Mouse (Mus musculus) forebrain, embryonic 16.5 days (tissue): ENCODE results near the gene Manf. TPM values are rescaled to one million over a fixed set of nuclear protein-coding genes. Genes with fewer than 3 reads are reported as not detected.
A peak's percentile ranks its signal among the peaks of the same experiment; 100 is the strongest.

ENCODE experiments used
- ATAC-seq: fragments of 200-750 bp; cut with Nextera tagmentation; 2 replicates; pipeline ENCODE4 v1.8.0; 2017; ENCODE audit warnings: mild to moderate bottlenecking, moderate library complexity
- H3K27ac ChIP-seq: fragments of 300-500 bp; sonication (generic); 2 replicates; pipeline ENCODE4 v1.5.1; 2014; ENCODE audit warnings: low read length, control low read depth
- H3K27me3 ChIP-seq: fragments of 300-500 bp; sonication (generic); replicated peaks from 2 replicates; pipeline ENCODE4 v1.6.1; 2014; ENCODE audit warnings: low read length; ENCODE audit not compliant: control insufficient read depth, insufficient read depth
- H3K36me3 ChIP-seq: fragments of 300-500 bp; sonication (generic); 2 replicates; pipeline ENCODE4 v1.6.1; 2014; ENCODE audit not compliant: control insufficient read depth, insufficient read depth
- H3K4me1 ChIP-seq: fragments of 300-500 bp; sonication (generic); replicated peaks from 2 replicates; pipeline ENCODE4 v1.6.1; 2014; ENCODE audit warnings: low read length; ENCODE audit not compliant: control insufficient read depth, insufficient read depth
- H3K4me2 ChIP-seq: fragments of 300-500 bp; sonication (generic); 2 replicates; pipeline ENCODE4 v1.6.1; 2014; ENCODE audit warnings: mild to moderate bottlenecking, low read length, control low read depth
- H3K4me3 ChIP-seq: fragments of 300-500 bp; sonication (generic); replicated peaks from 2 replicates; pipeline ENCODE4 v1.5.1; 2014; ENCODE audit warnings: mild to moderate bottlenecking, low read length, control low read depth
- H3K9ac ChIP-seq: fragments of 300-500 bp; sonication (generic); replicated peaks from 2 replicates; pipeline ENCODE4 v1.6.1; 2014; ENCODE audit warnings: low read depth, low read length, control low read depth
- H3K9me3 ChIP-seq: fragments of 300-500 bp; sonication (generic); 2 replicates; pipeline ENCODE4 v1.6.1; 2016; ENCODE audit warnings: low read length; ENCODE audit not compliant: control insufficient read depth
- WGBS: fragments of 180-500 bp; shearing (Covaris S2); extraction: QIAGEN DNeasy Blood & Tissue Kit; methylation state at CpG from one replicate; pipeline ENCODE4 v1.1.7; 2014; 5-methylcytosine and 5-hydroxymethylcytosine counted together
- polyA plus RNA-seq: library from polyadenylated mRNA; unstranded; fragments of >200 nt; fragmentation: Nextera tagmentation; extraction: Ambion mirVana; gene quantifications from 2 replicates; pipeline ENCODE4 v1.2.1, GENCODE M21; 2015

Gene Manf
- polyA plus RNA-seq, 1 experiment from 2014 or later: 201 TPM

DNA sequence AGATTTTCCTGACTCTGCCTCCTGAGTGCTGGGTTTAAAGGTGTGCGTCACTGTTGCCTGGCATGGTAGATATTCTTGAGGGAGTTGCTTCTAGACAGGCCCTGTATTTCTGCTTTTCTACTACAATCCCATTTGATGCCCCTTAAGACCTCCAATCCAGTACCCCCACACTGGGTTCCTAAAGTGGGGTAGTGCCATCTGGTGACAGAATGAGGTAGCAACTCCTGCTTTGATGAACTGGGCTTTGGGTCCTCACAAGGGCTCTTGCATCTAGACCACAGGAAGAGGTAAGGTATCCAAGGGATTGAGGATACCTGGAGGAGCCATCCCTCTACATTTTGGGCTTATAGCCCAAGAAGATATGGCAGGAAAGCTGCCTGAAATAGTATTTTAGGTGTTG, 72.6 kb downstream of the Manf start:
- Histone ChIP-seq H3K9ac (no peak overlapping the region), H3K27ac (no peak overlapping the region), H3K27me3 (no peaks in the 10 kb centered on the region), H3K4me3 (no peak overlapping the region), H3K4me1 (peaks cover 6% of the 10 kb centered on the region), H3K9me3 (no peaks in the 10 kb centered on the region), H3K36me3 (no peaks in the 10 kb centered on the region), H3K4me2 (no peak overlapping the region)
- ATAC-seq: no peak
- 94% methylated on average over 1 of the region's 1 CpGs for WGBS

DNA sequence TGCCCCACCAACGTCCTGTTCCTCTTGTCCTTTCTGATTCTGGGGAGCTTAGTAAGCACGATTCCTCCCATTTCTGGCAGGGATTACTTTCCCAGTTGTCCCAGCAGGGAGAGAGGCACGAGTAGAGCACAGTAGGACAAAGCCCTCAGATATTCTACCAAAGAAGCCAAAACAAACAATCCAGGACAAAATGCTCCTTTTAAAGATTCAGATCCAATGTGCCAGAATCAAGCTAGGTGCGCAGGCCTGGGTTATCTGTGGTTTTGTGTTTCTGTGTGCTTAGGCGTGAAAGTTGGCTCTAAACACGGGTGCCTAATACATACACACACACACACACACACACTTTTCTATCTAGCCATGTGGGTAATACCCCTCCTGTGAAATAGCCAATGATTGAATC, 73.6 kb downstream of the Manf start:
- Histone ChIP-seq H3K4me3 (no peak overlapping the region), H3K27ac (no peak overlapping the region), H3K4me2 (no peak overlapping the region), H3K27me3 (no peaks in the 10 kb centered on the region), H3K9ac (no peak overlapping the region), H3K4me1 (peaks cover 6% of the 10 kb centered on the region), H3K9me3 (no peaks in the 10 kb centered on the region), H3K36me3 (no peaks in the 10 kb centered on the region)
- no peak for ATAC-seq
- WGBS: 74% methylated on average over 6 of the region's 6 CpGs

- H3K4me1 ChIP-seq: no peaks in the 10 kb centered on the region
- no peaks in the 10 kb centered on the region for H3K36me3 ChIP-seq
- H3K4me3 ChIP-seq: no peak overlapping the region
- H3K4me2 ChIP-seq: no peak overlapping the region
- no peaks in the 10 kb centered on the region for H3K27me3 ChIP-seq
- H3K9ac ChIP-seq: no peak overlapping the region
- H3K27ac ChIP-seq: no peak overlapping the region
- 81% methylated on average over 4 of the region's 4 CpGs for WGBS
- ATAC-seq: no peak
- H3K9me3 ChIP-seq: no peaks in the 10 kb centered on the region; the same call in 1 of the 2 replicates
Measured at GRCm38 (mm10) chr9:106806503-106806902, 85.3 kb downstream of the Manf start.

DNA sequence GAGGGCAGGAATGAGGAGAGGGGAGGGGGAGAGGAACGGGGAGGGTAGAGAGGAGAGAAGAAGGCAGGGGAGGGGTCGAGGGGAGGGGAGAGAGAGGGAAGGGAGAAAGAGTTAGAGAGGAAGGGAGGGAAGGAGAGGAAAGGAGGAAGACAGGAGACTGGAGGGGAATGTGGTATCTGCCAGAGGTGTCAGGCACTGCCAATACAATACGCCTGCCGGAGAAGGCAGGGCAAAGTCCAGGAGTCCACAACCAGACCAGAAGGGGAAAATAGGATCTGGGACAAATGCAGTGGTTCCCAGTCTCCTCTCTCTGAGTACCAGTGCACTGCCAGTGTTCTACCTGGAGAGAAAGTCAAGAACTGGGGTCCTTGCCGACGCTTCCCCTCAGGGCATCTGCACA, 100.9 kb downstream of the Manf start:
- H3K27ac ChIP-seq: no peak overlapping the region
- H3K4me2 ChIP-seq: no peak overlapping the region
- 73% methylated on average over 6 of the region's 6 CpGs for WGBS
- no peaks in the 10 kb centered on the region for H3K9me3 ChIP-seq
- H3K4me1 ChIP-seq: peaks cover 14% of the 10 kb centered on the region
- no peaks in the 10 kb centered on the region for H3K27me3 ChIP-seq
- H3K4me3 ChIP-seq: no peak overlapping the region
- ATAC-seq: no peak
- no peak overlapping the region for H3K9ac ChIP-seq
- H3K36me3 ChIP-seq: no peaks in the 10 kb centered on the region

DNA sequence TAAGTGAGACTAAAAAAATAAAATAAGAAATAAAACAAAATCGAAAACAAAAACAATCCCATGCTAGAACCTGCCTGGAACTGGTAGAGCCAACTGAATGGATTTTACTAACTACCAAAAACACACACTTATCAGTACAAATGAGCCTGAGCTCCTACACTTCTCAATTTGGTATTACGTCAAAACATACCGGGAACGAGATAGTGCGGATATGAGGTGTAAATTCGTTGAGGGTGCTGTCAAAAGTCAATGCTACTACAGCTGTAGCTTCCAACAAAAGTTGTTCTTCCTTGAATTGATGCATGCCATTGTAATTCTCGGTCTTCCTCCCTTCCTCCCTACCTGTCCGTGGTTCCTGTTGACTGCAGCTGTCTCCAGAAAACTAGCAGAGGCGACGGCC, 102.4 kb downstream of the Manf start:
- H3K9ac ChIP-seq: peak overlapping the region; percentile 100
- no peaks in the 10 kb centered on the region for H3K9me3 ChIP-seq
- H3K27ac ChIP-seq: no peak overlapping the region
- H3K36me3 ChIP-seq: no peaks in the 10 kb centered on the region
- H3K4me2 ChIP-seq: peak overlapping the region; percentile 92
- WGBS: 20% methylated on average over 10 of the region's 10 CpGs
- peaks cover 14% of the 10 kb centered on the region for H3K4me1 ChIP-seq
- ATAC-seq: peak; percentile 24; the same call in 1 of the 2 replicates
- H3K4me3 ChIP-seq: peak overlapping the region; percentile 94
- no peaks in the 10 kb centered on the region for H3K27me3 ChIP-seq

- Histone ChIP-seq H3K36me3 (no peaks in the 10 kb centered on the region), H3K27ac (peak within 1 kb of the TSS; percentile 84), H3K4me3 (peak within 1 kb of the TSS; percentile 94), H3K4me2 (peak within 1 kb of the TSS; percentile 92), H3K9ac (peak within 1 kb of the TSS; percentile 100), H3K4me1 (peaks cover 14% of the 10 kb centered on the region), H3K27me3 (no peaks in the 10 kb centered on the region), H3K9me3 (no peaks in the 10 kb centered on the region)
- peak; percentile 94 for ATAC-seq
- WGBS: under 1% methylated on average over 40 of the region's 49 CpGs
Measured at GRCm38 (mm10) chr9:106788812-106789321, 102.9 kb downstream of the Manf start, which contains the start of gene Rad54l2. TSS of gene Rad54l2 (minus strand) at chr9:106789194.

Other genes with a start within 250 kb of the Manf start
- 10.2 and 14.1 TPM in 2 replicates for gene Grm2, start 235.9 kb downstream of the Manf start, polyA plus RNA-seq
- 57.2 and 59.7 TPM in 2 replicates for gene Tex264, start 206.1 kb downstream of the Manf start, polyA plus RNA-seq
- gene Rad54l2, start 102.8 kb downstream of the Manf start, polyA plus RNA-seq: 6.9 and 8.7 TPM in 2 replicates
- gene Dcaf1, start 70.1 kb downstream of the Manf start, polyA plus RNA-seq: 23.9 and 24.9 TPM in 2 replicates
- 16.6 and 18.4 TPM in 2 replicates for gene Rbm15b, start 4.6 kb downstream of the Manf start, polyA plus RNA-seq